Mouse (Mus musculus) embryo, embryonic 10 days (tissue): Measurements from ENCODE around the gene Xkr7.

Experiments
- DNase-seq: peaks from one replicate; pipeline ENCODE4 v3.0.0-alpha.2; 2015; ENCODE audit warnings: low spot score

Xkr7 gene

DNA sequence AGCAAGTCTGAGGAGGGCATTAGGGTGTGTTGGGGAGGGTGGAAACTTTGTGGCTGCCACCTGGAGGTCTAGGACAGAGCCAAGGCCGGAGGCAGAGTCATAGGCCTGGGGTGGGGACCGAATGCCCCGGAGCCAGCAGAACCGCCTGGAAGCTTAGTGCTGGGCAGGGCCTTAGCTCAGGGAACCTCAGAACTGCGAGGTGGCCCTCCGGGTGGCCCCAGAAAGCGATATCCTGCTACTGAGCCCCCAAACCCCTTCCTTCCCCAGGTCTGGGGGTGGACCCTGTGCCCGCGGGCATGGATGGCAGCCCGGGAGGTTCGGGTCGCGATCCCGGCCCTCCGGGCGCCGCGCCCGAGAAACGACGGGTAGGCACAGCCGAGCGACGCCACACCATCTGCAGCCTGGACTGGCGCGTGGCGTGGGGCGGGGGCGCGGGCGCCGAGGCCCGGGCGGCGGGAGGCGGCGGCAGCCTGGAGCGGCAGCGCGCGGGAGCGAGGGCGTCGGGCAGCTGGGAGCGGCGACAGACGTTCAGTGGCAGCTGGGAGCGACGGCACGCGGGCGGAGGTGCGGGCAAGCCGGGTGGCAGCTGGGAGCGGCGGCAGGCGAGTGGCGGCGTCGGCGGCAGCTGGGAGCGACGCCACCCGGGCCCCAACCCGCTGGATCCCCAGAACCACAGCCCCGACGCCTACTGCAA is 40.0 kb downstream of the Xkr7 start:
- DNase-seq: peak; percentile 42

DNA sequence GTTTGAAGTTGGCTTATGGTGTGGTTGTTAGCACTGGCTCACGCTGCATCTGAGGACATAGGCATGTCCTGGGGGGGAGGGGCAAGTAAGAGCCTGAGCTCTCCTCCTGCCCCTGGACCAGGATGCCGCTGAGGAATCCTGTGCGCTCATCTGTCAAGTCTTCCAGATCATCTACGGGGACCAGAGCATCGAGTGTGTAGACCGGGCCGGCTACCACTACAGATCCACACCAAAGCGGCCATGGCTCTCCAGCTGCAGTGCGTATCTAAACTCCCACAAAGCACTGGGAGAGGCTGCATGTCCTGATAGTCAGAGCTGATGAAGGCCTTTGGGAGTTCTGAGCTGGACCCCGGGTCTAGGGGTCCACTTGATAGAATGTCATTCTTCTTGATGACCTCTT is 43.0 kb downstream of the Xkr7 start:
- DNase-seq: no peak

DNA sequence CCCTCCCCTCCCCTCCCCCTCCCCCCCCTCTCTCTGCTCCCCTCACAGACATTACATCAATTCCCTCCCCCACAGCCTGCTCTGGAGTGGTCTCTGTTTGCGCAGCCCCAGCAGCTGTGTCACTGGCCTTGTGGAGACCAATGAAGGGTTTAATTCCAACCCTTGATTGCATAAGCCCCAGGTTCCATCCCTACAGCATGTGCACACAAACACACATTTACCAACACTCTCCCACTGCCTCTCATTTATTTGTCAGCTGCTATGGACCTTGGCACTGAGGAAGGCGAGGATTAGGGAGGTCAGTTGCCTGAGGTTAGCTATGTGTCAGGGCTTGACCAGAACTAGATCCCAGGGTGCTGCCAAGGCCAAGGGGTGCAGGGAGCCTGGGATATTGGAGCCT is 44.3 kb downstream of the Xkr7 start:
- no peak for DNase-seq

DNA sequence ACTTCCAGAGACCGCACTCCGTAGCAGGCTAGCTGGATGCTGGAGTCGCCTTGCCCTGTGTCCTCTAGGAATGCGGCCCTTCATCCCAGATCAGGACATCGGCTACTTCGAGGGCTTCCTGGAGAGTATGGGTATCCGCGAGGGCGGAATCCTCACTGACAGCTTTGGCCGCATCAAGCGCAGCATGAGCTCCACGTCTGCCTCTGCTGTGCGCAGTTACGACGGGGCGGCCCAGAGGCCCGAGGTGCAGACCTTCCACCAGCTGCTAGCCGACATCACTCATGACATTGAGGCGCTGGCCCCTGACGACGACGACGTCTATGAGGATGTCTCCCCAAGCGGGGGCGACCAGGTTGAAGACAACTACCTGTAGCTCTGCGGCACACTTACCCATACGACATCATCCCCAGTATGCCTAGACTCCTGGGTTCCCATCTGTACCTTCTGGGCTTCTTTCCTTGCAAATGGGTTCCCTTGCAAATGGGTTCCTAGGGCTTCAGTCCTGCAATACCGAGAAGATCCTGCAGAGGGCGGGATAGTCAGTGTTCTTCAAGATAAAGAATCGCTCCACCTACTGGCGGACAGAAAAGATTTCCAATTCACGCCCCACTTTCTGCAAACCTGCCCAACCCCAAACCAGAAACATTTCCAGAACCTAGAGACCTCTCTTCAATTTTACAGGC is 49.3 kb downstream of the Xkr7 start:
- DNase-seq: peak; percentile 92

DNA sequence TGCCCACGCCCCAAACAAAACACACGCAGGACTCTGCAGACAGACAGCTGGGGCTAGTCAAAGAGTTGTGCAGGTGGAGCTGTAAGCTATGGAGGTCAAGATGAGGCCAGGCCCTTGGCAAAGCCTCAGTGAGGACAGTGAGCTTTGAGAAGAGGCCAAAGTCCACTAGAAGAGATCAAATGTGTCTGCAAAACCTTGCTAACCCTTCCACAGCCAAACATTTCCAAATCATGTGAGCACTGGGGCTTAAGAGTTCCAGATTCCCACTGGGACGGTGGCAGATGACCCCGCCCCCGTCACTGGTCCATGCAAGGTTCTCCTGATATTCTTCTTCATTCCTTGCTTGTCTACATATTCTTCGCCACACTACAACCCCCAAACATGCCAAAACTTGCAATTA is 50.2 kb downstream of the Xkr7 start:
- no peak for DNase-seq

DNA sequence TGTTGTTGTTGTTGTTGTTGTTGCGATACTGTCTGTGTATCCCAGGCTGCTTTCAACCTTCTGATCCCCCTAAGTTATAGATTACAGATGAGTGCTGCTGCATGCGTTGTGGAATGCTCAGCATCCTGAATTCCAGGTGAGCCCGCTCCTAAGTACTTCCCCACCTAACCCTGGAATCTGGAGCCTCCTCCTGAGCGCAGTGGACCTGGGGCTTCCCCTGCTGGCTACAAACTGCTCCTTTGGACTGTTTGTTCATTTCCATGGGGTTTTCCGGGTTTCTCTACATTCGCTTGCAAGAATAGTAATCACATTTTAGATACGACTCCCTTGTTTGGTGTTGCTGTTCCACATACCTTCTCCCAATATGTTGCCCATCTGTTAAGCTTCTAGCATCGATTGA is 51.6 kb downstream of the Xkr7 start:
- DNase-seq: no peak

DNA sequence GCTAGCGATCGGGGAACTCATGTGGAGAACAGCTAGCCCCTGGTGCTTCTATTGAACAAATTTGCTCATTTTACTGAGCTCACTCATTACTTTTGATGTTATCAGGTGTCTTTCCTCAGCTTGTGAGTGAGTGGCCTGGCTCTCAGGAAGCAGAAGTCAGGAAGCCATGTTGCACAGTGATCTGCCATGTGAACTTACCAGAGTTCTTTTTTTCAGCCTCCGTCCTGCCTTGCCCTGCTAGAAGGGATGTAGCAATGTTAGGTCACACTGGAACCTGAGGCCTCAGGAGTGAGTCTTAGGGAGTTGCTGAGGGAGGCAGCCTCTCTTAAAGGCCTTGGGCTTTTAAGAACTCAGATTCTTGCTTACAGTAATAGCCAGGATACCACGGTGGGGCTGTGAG is 52.2 kb downstream of the Xkr7 start:
- DNase-seq: no peak

DNA sequence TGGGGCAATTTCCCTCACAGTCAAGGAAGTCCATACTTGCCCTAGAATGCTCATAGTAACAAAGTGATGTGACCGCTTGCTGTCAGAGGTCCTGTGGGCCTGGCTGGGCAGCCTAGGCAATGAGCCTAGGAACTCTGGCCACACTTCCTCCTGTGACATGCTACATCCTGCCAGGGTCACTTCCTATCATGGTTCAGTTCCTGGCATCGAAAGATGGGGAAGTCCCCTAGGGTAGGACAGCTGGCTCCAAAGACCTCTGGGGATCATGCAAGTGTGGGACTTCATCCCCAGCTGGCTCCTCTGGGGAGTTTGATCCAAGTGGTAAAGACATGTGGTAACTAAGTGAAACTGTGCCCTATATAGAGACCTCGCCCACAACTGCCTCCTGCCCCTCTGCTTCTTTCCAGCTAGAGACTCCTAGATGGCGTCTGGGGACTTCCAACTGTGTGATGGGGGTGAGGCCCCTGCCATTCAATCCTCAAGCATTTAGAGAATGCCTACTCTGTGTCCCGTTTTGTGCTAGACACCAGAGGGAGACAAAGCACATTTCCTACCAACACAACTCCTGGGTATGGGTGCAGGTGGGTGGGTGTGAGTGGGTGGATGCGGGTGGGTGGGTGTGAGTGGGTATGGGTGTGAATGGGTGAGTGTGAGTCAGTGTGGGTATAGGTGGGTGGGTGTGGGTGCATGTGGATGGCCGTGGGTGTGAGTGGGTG is 52.8 kb downstream of the Xkr7 start:
- no peak for DNase-seq

DNA sequence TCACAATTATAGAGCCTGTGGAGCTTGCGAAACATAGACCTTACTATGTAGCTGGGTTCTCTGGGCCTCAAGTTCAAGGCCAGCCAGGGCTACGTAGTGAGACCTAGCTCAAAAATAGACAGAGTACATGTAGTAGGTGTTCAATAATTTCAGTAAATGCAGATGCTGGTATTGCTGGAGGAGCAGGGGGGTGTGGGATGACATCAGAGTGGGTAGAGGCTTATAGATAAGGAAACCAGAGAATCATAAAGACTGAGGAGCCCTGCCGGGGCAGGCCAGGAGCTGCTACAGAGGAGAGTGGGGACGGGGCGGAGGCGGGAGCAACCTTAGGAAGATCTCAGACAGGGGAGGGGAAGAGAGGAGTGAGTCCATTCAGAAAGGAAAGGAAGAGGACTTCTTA is 53.9 kb downstream of the Xkr7 start:
- DNase-seq: no peak

DNA sequence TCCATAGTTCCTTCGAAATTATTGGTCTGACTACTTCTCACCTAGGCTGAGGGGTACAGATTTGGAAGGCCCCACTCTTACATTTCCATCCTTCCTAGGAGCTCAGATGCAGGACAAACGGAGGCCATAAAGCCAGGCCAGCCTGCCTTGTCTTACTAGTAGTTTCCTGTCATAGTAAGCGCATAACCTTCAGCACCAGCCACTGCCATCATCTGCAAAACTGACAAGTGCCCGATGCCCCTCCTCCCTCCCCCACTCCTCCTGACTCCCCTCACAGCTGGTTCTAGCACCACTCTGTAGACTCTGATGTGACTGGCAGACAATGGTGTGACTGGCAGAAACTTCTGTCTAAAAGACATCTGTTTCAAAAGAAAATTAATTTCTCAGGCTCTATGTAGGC is 54.5 kb downstream of the Xkr7 start:
- no peak for DNase-seq

DNA sequence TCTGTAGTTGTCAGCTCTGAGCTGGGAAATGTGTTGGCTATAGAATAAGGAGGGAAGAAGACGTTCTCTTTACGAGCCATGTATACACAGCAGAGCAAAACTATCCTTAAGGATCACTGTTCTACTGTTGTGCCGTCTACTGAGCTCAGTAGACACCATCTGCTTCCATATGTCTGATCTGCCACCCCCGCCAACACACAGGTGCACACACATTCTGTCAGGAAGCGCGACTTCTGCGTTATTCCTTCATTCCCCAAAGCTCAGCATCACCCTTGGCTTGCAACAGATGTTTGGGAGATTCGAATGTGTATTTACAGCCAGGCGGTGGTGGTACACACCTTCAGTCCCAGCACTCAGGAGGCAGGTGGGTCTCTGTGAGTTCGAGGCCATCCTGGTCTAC is 55.4 kb downstream of the Xkr7 start:
- no peak for DNase-seq

DNA sequence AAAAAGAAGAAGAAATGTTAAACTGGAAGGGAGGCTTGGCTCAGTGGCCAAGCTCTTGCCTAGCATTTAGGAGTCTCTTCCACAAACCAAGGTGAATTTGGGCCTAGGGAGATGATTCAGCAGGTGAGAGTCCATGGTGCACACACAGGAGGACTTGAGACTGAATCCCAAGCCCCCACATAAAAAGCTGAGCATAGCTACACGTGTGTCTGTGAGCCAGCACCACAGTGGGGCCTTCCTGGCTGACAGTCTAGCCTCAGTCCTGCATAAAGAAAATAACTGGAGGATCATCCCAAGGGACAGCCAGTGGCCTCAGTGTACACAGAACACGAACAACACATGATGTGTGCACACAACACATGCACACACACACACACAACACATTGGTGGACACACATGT is 57.7 kb downstream of the Xkr7 start:
- no peak for DNase-seq

DNA sequence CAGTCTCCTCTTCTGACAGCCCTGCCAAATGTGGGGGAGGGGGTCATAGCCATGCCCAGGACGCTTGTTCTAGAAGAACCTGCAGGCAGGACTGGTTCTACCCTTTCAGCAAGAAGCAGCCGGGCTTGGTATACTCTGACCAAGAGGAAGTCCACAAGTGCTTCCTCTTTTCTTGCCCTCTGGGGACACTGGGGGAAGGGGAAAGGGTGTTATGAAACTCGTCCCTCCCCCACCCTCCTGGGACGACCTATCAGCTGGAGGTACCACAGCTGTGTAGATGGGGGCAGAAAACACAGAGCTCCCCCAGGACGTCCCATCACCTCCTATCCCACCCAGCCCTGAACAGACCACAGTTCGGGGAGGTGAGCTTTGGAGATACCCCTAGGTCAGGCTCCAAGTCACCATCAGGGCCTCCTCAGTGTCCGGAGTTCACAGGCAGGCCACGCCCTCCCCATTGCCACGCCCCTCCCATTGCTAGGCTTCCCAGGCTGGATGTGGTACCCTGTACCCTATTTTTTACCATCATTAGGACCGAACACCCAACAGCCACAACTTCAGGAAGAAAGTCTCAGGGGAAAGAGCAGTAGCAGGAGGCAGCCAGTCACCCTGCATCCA is 59.0 kb downstream of the Xkr7 start:
- no peak for DNase-seq
